Mouse (Mus musculus) intestine, embryonic 14.5 days (tissue): ENCODE data around the gene Lpar2. TPM values are rescaled to one million over a fixed set of nuclear protein-coding genes. Genes with fewer than 3 reads are reported as not detected.

Source experiments
- ATAC-seq: fragments of 200-750 bp; cut with Nextera tagmentation; replicated peaks from 2 replicates; pipeline ENCODE4 v1.8.0; 2017; ENCODE audit warnings: low read depth, moderate number of reproducible peaks, moderate TSS enrichment, moderate library complexity; ENCODE audit not compliant: low FRiP score, low TSS enrichment
- DNase-seq: peaks from one replicate; pipeline ENCODE4 v3.0.0-alpha.2; 2018; ENCODE audit warnings: low spot score
- H3K27ac ChIP-seq: fragments of 300-500 bp; sonication (generic); 2 replicates; pipeline ENCODE4 v1.5.1; 2014; ENCODE audit warnings: low read depth, mild to moderate bottlenecking, control low read depth
- H3K27me3 ChIP-seq: fragments of 300-500 bp; sonication (generic); replicated peaks from 2 replicates; pipeline ENCODE4 v1.6.1; 2014; ENCODE audit warnings: low read length, control low read depth; ENCODE audit not compliant: control insufficient read depth, insufficient read depth
- H3K36me3 ChIP-seq: fragments of 300-500 bp; sonication (generic); 2 replicates; pipeline ENCODE4 v1.6.1; 2014; ENCODE audit warnings: low read length, control low read depth; ENCODE audit not compliant: control insufficient read depth, insufficient read depth
- H3K4me1 ChIP-seq: fragments of 300-500 bp; sonication (generic); replicated peaks from 2 replicates; pipeline ENCODE4 v1.6.1; 2014; ENCODE audit warnings: low read length, control low read depth, mixed read lengths; ENCODE audit not compliant: control insufficient read depth, insufficient read depth
- H3K4me2 ChIP-seq: fragments of 300-500 bp; sonication (generic); 2 replicates; pipeline ENCODE4 v1.6.1; 2014; ENCODE audit warnings: low read length
- H3K4me3 ChIP-seq: fragments of 300-500 bp; sonication (generic); 2 replicates; pipeline ENCODE4 v1.5.1; 2014; ENCODE audit warnings: low read depth, low read length, control low read depth, mixed read lengths
- H3K9ac ChIP-seq: fragments of 300-500 bp; sonication (generic); 2 replicates; pipeline ENCODE4 v1.6.1; 2014; ENCODE audit warnings: mild to moderate bottlenecking, low read length
- H3K9me3 ChIP-seq: fragments of 300-500 bp; sonication (generic); 2 replicates; pipeline ENCODE4 v1.6.1; 2016; ENCODE audit warnings: low read length, control low read depth; ENCODE audit not compliant: control insufficient read depth
- WGBS: fragments of 180-500 bp; shearing (Covaris S2); extraction: QIAGEN DNeasy Blood & Tissue Kit; methylation state at CpG from one replicate; pipeline ENCODE4 v1.1.7; 2014; 5-methylcytosine and 5-hydroxymethylcytosine counted together
- polyA plus RNA-seq: library from polyadenylated mRNA; unstranded; fragments of >200 nt; fragmentation: Nextera tagmentation; extraction: Ambion mirVana; gene quantifications from 2 replicates; pipeline ENCODE4 v1.2.1, GENCODE M21; 2014

The Lpar2 gene
- polyA plus RNA-seq, 1 experiment from 2014 or later: 1.0 TPM

GRCm38 (mm10) chr8:69847167-69848065 is 25.2 kb downstream of the Lpar2 start:
- Histone ChIP-seq H3K4me1 (0 out of 2 replicates have a peak, but pooled peaks cover 3% of the 10 kb centered on the region), H3K27me3 (no peaks in the 10 kb centered on the region), H3K4me2 (no peak overlapping the region), H3K9me3 (no peaks in the 10 kb centered on the region), H3K36me3 (no peaks in the 10 kb centered on the region), H3K9ac (no peak overlapping the region), H3K27ac (no peak overlapping the region), H3K4me3 (no peak overlapping the region)
- 67% methylated on average over 3 of the region's 3 CpGs for WGBS
- ATAC-seq: no peak
- DNase-seq: no peak

- 78% methylated on average over 8 of the region's 8 CpGs for WGBS
- no peak overlapping the region for H3K9ac ChIP-seq
- H3K27ac ChIP-seq: no peak overlapping the region
- DNase-seq (no peak), ATAC-seq (peak; percentile 77)
- H3K4me2 ChIP-seq: no peak overlapping the region
- 0 out of 2 replicates have a peak, but pooled peaks cover 3% of the 10 kb centered on the region for H3K4me1 ChIP-seq
- no peaks in the 10 kb centered on the region for H3K36me3 ChIP-seq
- no peaks in the 10 kb centered on the region for H3K9me3 ChIP-seq
- H3K27me3 ChIP-seq: no peaks in the 10 kb centered on the region
- no peak overlapping the region for H3K4me3 ChIP-seq
Measured at GRCm38 (mm10) chr8:69848951-69849350, 26.7 kb downstream of the Lpar2 start.

DNA sequence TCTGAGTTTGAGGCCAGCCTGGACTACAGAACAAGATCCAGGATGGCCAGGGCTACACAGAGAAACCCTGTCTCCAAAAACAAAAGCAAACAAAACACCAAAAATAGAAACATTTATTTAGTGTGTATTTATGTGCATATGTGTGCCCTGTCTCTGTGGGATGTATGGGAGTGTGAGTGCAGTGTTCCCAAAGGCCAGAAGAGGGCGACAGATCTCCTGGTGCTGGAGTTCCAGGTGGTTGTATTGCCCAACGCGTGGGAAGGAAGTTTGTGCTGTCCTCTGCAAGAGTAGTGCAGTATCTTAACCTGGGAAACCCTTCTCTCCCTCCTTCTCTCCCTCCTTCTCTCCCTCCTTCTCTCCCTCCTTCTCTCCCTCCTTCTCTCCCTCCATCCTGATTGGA is 27.7 kb downstream of the Lpar2 start:
- no peak overlapping the region for H3K27ac ChIP-seq
- H3K4me1 ChIP-seq: 0 out of 2 replicates have a peak, but pooled peaks cover 3% of the 10 kb centered on the region
- no peak for ATAC-seq
- H3K4me3 ChIP-seq: no peak overlapping the region
- H3K9ac ChIP-seq: no peak overlapping the region
- no peak overlapping the region for H3K4me2 ChIP-seq
- 59% methylated on average over 3 of the region's 3 CpGs for WGBS
- no peak for DNase-seq
- H3K9me3 ChIP-seq: no peaks in the 10 kb centered on the region
- no peaks in the 10 kb centered on the region for H3K36me3 ChIP-seq
- H3K27me3 ChIP-seq: no peaks in the 10 kb centered on the region

DNA sequence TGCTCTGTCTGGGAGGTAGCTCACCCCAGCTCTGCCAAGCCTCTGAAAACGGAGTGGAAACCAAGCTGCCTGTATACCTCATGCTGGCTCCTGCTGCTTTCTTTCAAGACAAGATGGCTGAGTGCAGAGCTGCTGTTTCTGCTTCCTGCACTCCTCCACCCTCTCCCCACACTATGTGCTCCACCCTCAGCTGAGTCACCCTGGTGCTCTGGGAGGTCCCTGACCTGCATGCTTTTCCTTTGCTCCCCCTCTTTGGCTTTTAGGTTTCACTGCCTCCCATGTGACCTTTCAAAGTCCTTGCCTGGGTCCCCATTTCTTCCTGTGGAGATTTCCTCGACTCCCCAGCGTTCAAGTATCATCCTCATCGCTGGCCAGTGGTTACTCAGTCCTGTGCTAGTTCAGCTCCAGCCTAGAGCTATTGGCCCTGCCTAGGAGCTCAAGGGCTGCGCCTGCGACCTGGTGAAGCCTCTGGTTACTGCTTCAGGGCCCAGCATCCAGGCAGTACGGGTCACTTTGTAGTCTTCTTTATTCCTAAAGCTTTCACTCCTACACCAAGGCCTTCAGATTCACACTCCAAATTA is 28.8 kb downstream of the Lpar2 start:
- H3K9ac ChIP-seq: no peak overlapping the region
- no peaks in the 10 kb centered on the region for H3K36me3 ChIP-seq
- H3K9me3 ChIP-seq: no peaks in the 10 kb centered on the region
- WGBS: 75% methylated on average over 7 of the region's 7 CpGs
- H3K4me1 ChIP-seq: 0 out of 2 replicates have a peak, but pooled peaks cover 3% of the 10 kb centered on the region
- DNase-seq (no peak), ATAC-seq (no peak)
- no peak overlapping the region for H3K4me2 ChIP-seq
- no peak overlapping the region for H3K4me3 ChIP-seq
- no peak overlapping the region for H3K27ac ChIP-seq
- no peaks in the 10 kb centered on the region for H3K27me3 ChIP-seq

- 91% methylated on average over 10 of the region's 10 CpGs for WGBS
- Histone ChIP-seq H3K27ac (no peak overlapping the region), H3K27me3 (no peaks in the 10 kb centered on the region), H3K9me3 (no peaks in the 10 kb centered on the region), H3K36me3 (no peaks in the 10 kb centered on the region), H3K4me2 (no peak overlapping the region), H3K9ac (no peak overlapping the region), H3K4me3 (no peak overlapping the region), H3K4me1 (no peaks in the 10 kb centered on the region)
- no peak for DNase-seq
- ATAC-seq: no peak
Measured at GRCm38 (mm10) chr8:69853869-69854268, 31.6 kb downstream of the Lpar2 start.

DNA sequence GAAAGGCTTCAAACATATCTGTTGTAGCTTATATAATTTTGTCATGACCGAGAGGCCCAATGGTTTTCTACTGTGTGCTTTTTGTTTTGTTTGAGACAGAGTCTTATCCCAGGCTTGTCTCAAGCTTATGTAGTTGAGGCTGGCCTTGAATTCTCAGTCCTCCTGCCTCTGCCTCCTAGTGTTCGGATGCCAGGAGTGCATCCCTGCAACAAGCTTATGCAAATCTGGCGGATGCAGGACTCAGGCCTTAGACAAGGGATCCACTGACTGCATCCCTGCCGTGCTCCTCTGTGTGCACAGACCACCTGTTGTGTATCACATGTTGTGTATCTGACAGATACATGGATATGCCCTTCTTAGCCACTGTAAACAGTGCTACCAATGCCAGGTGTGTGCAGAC is 38.6 kb downstream of the Lpar2 start:
- H3K27ac ChIP-seq: no peak overlapping the region
- no peak overlapping the region for H3K4me3 ChIP-seq
- no peak for ATAC-seq
- no peak for DNase-seq
- no peaks in the 10 kb centered on the region for H3K27me3 ChIP-seq
- H3K4me1 ChIP-seq: no peaks in the 10 kb centered on the region
- H3K9me3 ChIP-seq: no peaks in the 10 kb centered on the region
- no peaks in the 10 kb centered on the region for H3K36me3 ChIP-seq
- H3K4me2 ChIP-seq: no peak overlapping the region
- no peak overlapping the region for H3K9ac ChIP-seq
- 58% methylated on average over 4 of the region's 4 CpGs for WGBS

GRCm38 (mm10) chr8:69861251-69861650 is 39.0 kb downstream of the Lpar2 start:
- Histone ChIP-seq H3K36me3 (no peaks in the 10 kb centered on the region), H3K9me3 (no peaks in the 10 kb centered on the region), H3K9ac (no peak overlapping the region), H3K4me3 (no peak overlapping the region), H3K27me3 (no peaks in the 10 kb centered on the region), H3K4me2 (no peak overlapping the region), H3K27ac (no peak overlapping the region), H3K4me1 (no peaks in the 10 kb centered on the region)
- DNase-seq: no peak
- no peak for ATAC-seq
- WGBS: 69% methylated on average over 2 of the region's 2 CpGs

DNA sequence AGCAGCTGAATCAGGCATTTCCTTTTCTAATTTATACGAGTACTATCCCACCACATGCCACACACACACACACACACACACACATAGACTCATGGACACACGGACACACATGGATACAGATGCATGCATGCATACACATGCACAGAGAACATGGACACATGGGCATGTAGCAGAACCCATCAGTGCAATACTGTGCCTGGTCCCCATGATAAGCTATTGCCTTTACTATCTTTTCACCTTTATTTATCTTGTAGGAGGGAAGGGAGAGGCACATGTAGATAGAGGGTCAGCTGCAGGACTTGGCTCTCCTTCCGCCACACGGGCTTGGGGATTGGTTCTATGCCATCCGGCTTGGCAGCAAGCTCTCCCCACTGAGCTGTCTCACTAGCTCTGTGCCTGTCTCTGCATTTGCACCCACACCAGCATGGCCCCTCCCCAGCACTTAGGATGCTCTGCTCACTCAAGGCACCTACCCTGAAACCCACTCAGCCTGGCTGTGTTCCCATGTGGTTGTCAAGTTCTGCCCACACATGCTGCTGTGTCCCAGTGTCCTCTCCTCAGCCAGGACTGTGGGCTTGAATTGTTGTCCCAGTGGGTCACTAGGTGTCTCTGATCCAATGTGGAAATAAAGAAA is 41.3 kb downstream of the Lpar2 start:
- Histone ChIP-seq H3K27ac (no peak overlapping the region), H3K9ac (no peak overlapping the region), H3K4me1 (no peaks in the 10 kb centered on the region), H3K4me2 (no peak overlapping the region), H3K27me3 (no peaks in the 10 kb centered on the region), H3K4me3 (no peak overlapping the region), H3K36me3 (no peaks in the 10 kb centered on the region), H3K9me3 (no peaks in the 10 kb centered on the region)
- 92% methylated on average over 5 of the region's 5 CpGs for WGBS
- ATAC-seq (no peak), DNase-seq (no peak)
